Mouse (Mus musculus) urinary bladder, postnatal 25 days (tissue): ENCODE results near the gene Banf2.

Experiments
- DNase-seq: peaks from one replicate; pipeline ENCODE4 v3.0.0; 2022; ENCODE audit warnings: low spot score

Banf2 gene

GRCm38 (mm10) chr2:144101463-144101961, 68.7 kb downstream of the Banf2 start:
- DNase-seq: no peak

GRCm38 (mm10) chr2:144107374-144107773, 74.5 kb downstream of the Banf2 start:
- no peak for DNase-seq

- no peak for DNase-seq
Observed at GRCm38 (mm10) chr2:144107810-144108209, 75.0 kb downstream of the Banf2 start.

- no peak for DNase-seq
Observed at GRCm38 (mm10) chr2:144108376-144108775, 75.5 kb downstream of the Banf2 start.

- no peak for DNase-seq
Observed at GRCm38 (mm10) chr2:144111966-144112365, 79.1 kb downstream of the Banf2 start.

GRCm38 (mm10) chr2:144112666-144113065, 79.8 kb downstream of the Banf2 start:
- DNase-seq: no peak

- DNase-seq: no peak
Observed at GRCm38 (mm10) chr2:144118061-144118460, 85.2 kb downstream of the Banf2 start.

GRCm38 (mm10) chr2:144120186-144120823, 87.4 kb downstream of the Banf2 start:
- peak; percentile 42 for DNase-seq

GRCm38 (mm10) chr2:144122068-144122467, 89.2 kb downstream of the Banf2 start:
- no peak for DNase-seq
